Mouse (Mus musculus): ENCODE results near the gene Dnaaf1. TPM values are rescaled to one million over a fixed set of nuclear protein-coding genes. Genes with fewer than 3 reads are reported as not detected.

Gene Dnaaf1
- 2.6 TPM for polyA plus RNA-seq (2014; fragmentation: Illumina TruSeq; extraction: RNeasy Lipid Tissue Mini Kit (QIAGEN cat#74804); ENCODE audit: insufficient read depth, low read depth, low replicate concordance)

DNA sequence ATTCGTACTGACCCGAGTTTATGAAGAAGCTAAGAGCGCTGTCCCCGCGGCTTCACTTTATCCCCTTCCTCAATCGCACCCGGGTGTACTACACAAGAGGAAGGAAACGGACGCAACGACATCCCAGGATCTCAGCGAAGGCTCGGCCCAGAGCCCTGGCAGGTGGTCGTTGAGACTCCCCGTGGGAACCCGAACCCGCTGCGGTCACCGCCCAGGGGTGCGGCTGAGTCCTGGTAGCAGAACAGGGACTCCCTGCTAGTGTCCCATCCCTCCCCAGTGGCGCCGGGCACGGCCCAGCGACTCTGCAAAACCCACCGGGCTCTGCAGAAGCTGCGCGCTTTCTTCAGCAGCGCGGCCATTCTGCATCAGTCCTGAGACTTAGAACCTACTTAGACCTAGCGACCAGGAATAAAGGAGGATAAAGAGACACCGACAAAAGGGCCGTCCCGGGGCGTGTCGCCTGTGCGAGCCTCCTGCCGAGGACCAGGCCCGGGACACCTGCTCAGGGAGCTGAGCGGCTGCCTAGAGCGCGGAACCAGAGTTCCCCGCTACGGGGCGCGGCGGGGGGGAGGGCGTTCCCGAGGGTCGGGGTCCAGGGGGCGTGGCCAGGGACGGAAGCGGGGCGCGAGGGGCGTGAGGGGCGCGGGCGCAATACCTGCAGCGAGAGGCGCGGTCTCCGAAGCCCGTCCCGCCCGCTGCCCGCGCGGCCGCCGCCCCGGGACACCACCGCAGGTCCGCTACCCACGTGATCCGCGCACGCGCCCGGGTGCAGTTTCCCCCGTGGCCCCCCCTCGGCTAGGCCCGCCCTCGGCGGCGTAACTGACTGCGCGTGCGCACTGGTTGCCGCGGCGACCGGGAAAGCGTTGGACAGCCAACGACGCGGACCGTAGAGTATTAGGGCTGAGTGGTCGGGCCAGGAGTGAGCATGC is at the start of gene Dnaaf1, which contains the start of gene Hsdl1:
Dnaaf1 (plus strand) TSS at position 799 of the 929 bp plus-strand sequence.
Hsdl1 (minus strand) TSS at position 747 of the 929 bp plus-strand sequence.

DNA sequence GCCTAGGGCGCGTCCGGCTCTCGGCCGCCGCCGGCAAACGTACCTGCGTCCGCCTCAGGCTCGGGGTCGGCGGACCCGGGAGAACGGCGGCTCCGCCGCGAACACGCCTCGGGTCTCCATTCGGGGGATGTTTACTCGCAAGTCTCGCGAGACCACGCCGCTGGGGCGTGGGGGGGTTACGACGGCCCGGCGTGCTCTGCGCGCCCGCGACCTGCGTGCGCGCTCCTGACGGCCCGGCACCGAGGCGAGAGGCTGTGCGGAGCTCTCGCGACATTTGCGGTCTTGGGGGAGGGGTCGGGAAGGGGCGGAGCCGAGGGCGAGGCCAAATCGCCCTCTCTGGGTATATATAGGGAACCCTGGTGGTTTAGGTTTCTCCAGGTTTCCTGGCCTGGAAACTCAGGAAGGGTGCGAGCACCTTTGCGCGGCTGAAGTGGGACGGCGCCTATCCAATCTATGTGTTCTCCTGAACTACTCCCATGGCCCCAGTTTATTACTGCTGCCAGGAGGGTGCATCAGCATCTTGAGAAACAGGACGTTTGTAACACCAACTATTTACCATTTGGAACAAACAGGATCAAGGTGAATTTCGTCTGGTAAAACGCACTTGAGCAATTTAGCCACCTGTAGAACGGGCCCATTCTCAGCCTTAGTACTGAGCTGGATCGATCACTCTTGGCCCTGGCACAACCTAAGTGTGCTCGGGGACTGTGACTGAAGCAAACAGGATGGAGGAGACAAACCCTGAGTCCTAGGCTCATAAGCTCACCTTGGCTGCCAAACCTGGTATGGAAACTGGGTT is 16.2 kb upstream of the Dnaaf1 start, which contains the start of gene Mbtps1:
Mbtps1 (minus strand) TSS at position 133 of the 799 bp plus-strand sequence.

GRCm38 (mm10) chr8:119604996-119605395 is 30.0 kb downstream of the Dnaaf1 start, which contains the start of gene Taf1c:
TSS of gene Taf1c (minus strand) at chr8:119605222.

GRCm38 (mm10) chr8:119612471-119612870 is 37.4 kb downstream of the Dnaaf1 start, which contains the start of gene Adad2:
TSS of gene Adad2 (plus strand) at chr8:119612747.

GRCm38 (mm10) chr8:119635378-119635777 is 60.3 kb downstream of the Dnaaf1 start, which contains the start of gene Kcng4:
TSS of gene Kcng4 (minus strand) at chr8:119635680.

Other genes with a start within 250 kb of the Dnaaf1 start
- 162 TPM for gene Hsbp1, start 230.7 kb upstream of the Dnaaf1 start, polyA plus RNA-seq (2014; fragmentation: Illumina TruSeq; extraction: RNeasy Lipid Tissue Mini Kit (QIAGEN cat#74804); ENCODE audit: insufficient read depth, low read depth, low replicate concordance)
- 23.2 TPM for gene Mlycd, start 180.4 kb upstream of the Dnaaf1 start, polyA plus RNA-seq (2014; fragmentation: Illumina TruSeq; extraction: RNeasy Lipid Tissue Mini Kit (QIAGEN cat#74804); ENCODE audit: insufficient read depth, low read depth, low replicate concordance)
- 9.3 TPM for gene Osgin1, start 141.1 kb upstream of the Dnaaf1 start, polyA plus RNA-seq (2014; fragmentation: Illumina TruSeq; extraction: RNeasy Lipid Tissue Mini Kit (QIAGEN cat#74804); ENCODE audit: insufficient read depth, low read depth, low replicate concordance)
- gene Necab2, start 128.5 kb upstream of the Dnaaf1 start, polyA plus RNA-seq (2014; fragmentation: Illumina TruSeq; extraction: RNeasy Lipid Tissue Mini Kit (QIAGEN cat#74804); ENCODE audit: insufficient read depth, low read depth, low replicate concordance) = 0.50 TPM
- gene Slc38a8, start 73.5 kb upstream of the Dnaaf1 start, polyA plus RNA-seq (2014; fragmentation: Illumina TruSeq; extraction: RNeasy Lipid Tissue Mini Kit (QIAGEN cat#74804); ENCODE audit: insufficient read depth, low read depth, low replicate concordance) = not detected
- gene Mbtps1, start 16.5 kb upstream of the Dnaaf1 start, polyA plus RNA-seq (2014; fragmentation: Illumina TruSeq; extraction: RNeasy Lipid Tissue Mini Kit (QIAGEN cat#74804); ENCODE audit: insufficient read depth, low read depth, low replicate concordance) = 36.6 TPM
- gene Hsdl1, start 52 bp upstream of the Dnaaf1 start, polyA plus RNA-seq (2014; fragmentation: Illumina TruSeq; extraction: RNeasy Lipid Tissue Mini Kit (QIAGEN cat#74804); ENCODE audit: insufficient read depth, low read depth, low replicate concordance) = 14.3 TPM
- gene Taf1c, start 30.0 kb downstream of the Dnaaf1 start, polyA plus RNA-seq (2014; fragmentation: Illumina TruSeq; extraction: RNeasy Lipid Tissue Mini Kit (QIAGEN cat#74804); ENCODE audit: insufficient read depth, low read depth, low replicate concordance) = 5.0 TPM
- not detected for gene Adad2, start 37.5 kb downstream of the Dnaaf1 start, polyA plus RNA-seq (2014; fragmentation: Illumina TruSeq; extraction: RNeasy Lipid Tissue Mini Kit (QIAGEN cat#74804); ENCODE audit: insufficient read depth, low read depth, low replicate concordance)
- gene Kcng4, start 60.4 kb downstream of the Dnaaf1 start, polyA plus RNA-seq (2014; fragmentation: Illumina TruSeq; extraction: RNeasy Lipid Tissue Mini Kit (QIAGEN cat#74804); ENCODE audit: insufficient read depth, low read depth, low replicate concordance) = 0.11 TPM
- 42.1 TPM for gene Wfdc1, start 91.1 kb downstream of the Dnaaf1 start, polyA plus RNA-seq (2014; fragmentation: Illumina TruSeq; extraction: RNeasy Lipid Tissue Mini Kit (QIAGEN cat#74804); ENCODE audit: insufficient read depth, low read depth, low replicate concordance)
- gene Atp2c2, start 124.8 kb downstream of the Dnaaf1 start, polyA plus RNA-seq (2014; fragmentation: Illumina TruSeq; extraction: RNeasy Lipid Tissue Mini Kit (QIAGEN cat#74804); ENCODE audit: insufficient read depth, low read depth, low replicate concordance) = 3.5 TPM
- gene Tldc1, start 203.2 kb downstream of the Dnaaf1 start, polyA plus RNA-seq (2014; fragmentation: Illumina TruSeq; extraction: RNeasy Lipid Tissue Mini Kit (QIAGEN cat#74804); ENCODE audit: insufficient read depth, low read depth, low replicate concordance) = 5.7 TPM